ENCODE assay signal across 14 mouse cellular contexts in the genomic region with DNA sequence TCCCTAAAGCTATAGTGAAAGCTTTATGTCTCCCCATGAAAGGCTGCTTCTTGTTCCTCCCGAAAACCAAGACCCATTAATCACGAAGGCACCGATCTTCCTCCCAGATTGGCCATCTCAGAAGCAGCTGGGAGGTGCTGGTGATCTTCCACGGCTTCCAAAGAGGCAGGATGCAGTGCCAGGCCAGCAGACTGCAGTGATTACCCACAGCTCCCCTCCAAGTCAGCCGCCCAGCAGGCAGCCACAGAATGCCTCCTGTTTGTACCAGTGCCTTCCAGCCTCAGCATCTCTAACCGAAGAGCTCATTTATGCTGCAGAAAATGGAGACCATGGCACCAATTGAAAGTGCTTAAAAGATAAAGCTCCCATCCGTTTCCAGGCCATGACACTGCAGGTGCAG.
DNase-seq lines count a peak whose midpoint lies in the region; ATAC-seq and TF ChIP-seq lines count a peak whose summit lies in the region.
"Had no signal": no experiment of that assay in that cellular context is flagged by ENCODE, and none has a peak within 500 bp of the region (broad histone marks: within the 10 kb centered on the region; RNA-seq: fewer than 3 reads in every experiment).

No protein-coding gene starts in this region.

- 0 out of 2 replicates have a peak, but pooled peaks cover 6% of the 10 kb centered on the region for H3K4me1 ChIP-seq in lung, embryonic 14.5 days (ENCODE audit: insufficient read depth)
- no peaks in the 10 kb centered on the region; the same call in none of the 2 replicates for H3K4me1 ChIP-seq in midbrain, postnatal 0 days (ENCODE audit: insufficient read depth, low read length)
- H3K4me1 ChIP-seq: liver, embryonic 15.5 days had no signal

- H3K27me3 ChIP-seq in lung, embryonic 14.5 days (ENCODE audit: insufficient read depth, low read length) = no peaks in the 10 kb centered on the region
- H3K27me3 ChIP-seq in midbrain, postnatal 0 days (ENCODE audit: insufficient read depth, low read length) = no peaks in the 10 kb centered on the region
- H3K27me3 ChIP-seq: embryonic facial prominence, embryonic 15.5 days; liver, embryonic 15.5 days; neural tube, embryonic 12.5 days had no signal

- no peak overlapping the region for H3K4me2 ChIP-seq in lung, embryonic 14.5 days
- H3K4me2 ChIP-seq in midbrain, postnatal 0 days (ENCODE audit: low read depth, low read length, poor library complexity, severe bottlenecking) = no peak overlapping the region
- H3K4me2 ChIP-seq: liver, embryonic 15.5 days; neural tube, embryonic 12.5 days had no signal

- no peak overlapping the region for H3K27ac ChIP-seq in lung, embryonic 14.5 days (ENCODE audit: low read depth)
- peak overlapping the region; percentile 8 for H3K27ac ChIP-seq in midbrain, postnatal 0 days (ENCODE audit: low read depth, low read length)
- H3K27ac ChIP-seq: embryonic facial prominence, embryonic 15.5 days; liver, embryonic 15.5 days; neural tube, embryonic 12.5 days had no signal

- H3K9ac ChIP-seq in lung, embryonic 14.5 days = no peak overlapping the region
- no peak overlapping the region for H3K9ac ChIP-seq in midbrain, postnatal 0 days (replicated peaks; ENCODE audit: low read length, poor library complexity, severe bottlenecking)
- H3K9ac ChIP-seq: embryonic facial prominence, embryonic 15.5 days; liver, embryonic 15.5 days; neural tube, embryonic 12.5 days had no signal

- H3K9me3 ChIP-seq in lung, embryonic 14.5 days (ENCODE audit: low read depth, low read length) = no peaks in the 10 kb centered on the region
- H3K9me3 ChIP-seq in midbrain, postnatal 0 days (ENCODE audit: low read length) = no peaks in the 10 kb centered on the region
- H3K9me3 ChIP-seq: embryonic facial prominence, embryonic 15.5 days; liver, embryonic 15.5 days had no signal

- TF ChIP-seq CTCF in lung, embryonic 14.5 days (IDR thresholded peaks at IDR 0.05; ENCODE audit: low read depth) = no peak
- TF ChIP-seq CTCF in midbrain, postnatal 0 days (IDR thresholded peaks at IDR 0.05) = no peak

- no peak for DNase-seq in frontal cortex, adult 2 months (ENCODE audit: extremely low spot score in 1 of 2, low spot score in 1 of 2)
- peak; percentile 15 for DNase-seq in lung, embryonic 14.5 days
- DNase-seq in lung, postnatal 14 days = no peak
- DNase-seq in cerebellum, postnatal 36 days = peak; percentile 36 to 59
- DNase-seq in midbrain, postnatal 0 days (ENCODE audit: low spot score) = peak; percentile 75
- DNase-seq in gastrocnemius, postnatal 25 days = no peak
- no peak for DNase-seq in heart, adult 8-10 months (ENCODE audit: low spot score)
- DNase-seq: gastrocnemius, postnatal 10 days; kidney, adult 2 months had no signal

- H3K4me3 ChIP-seq in lung, embryonic 14.5 days (ENCODE audit: low read depth, low read length) = no peak overlapping the region
- H3K4me3 ChIP-seq in midbrain, postnatal 0 days (ENCODE audit: low read depth, low read length) = no peak overlapping the region
- H3K4me3 ChIP-seq: embryonic facial prominence, embryonic 15.5 days; liver, embryonic 15.5 days; neural tube, embryonic 12.5 days had no signal

- no peaks in the 10 kb centered on the region for H3K36me3 ChIP-seq in lung, embryonic 14.5 days (ENCODE audit: insufficient read depth)
- no peaks in the 10 kb centered on the region for H3K36me3 ChIP-seq in midbrain, postnatal 0 days (ENCODE audit: insufficient read depth, low read length)
- H3K36me3 ChIP-seq: embryonic facial prominence, embryonic 15.5 days; G1E; liver, embryonic 15.5 days; neural tube, embryonic 12.5 days had no signal

- WGBS in lung, embryonic 14.5 days = 42% methylated on average over 7 of the region's 7 CpGs
- WGBS in midbrain, postnatal 0 days = 40% methylated on average over 7 of the region's 7 CpGs

- peak; percentile 71 for ATAC-seq in frontal cortex, adult (ENCODE audit: low TSS enrichment)
- ATAC-seq in lung, embryonic 14.5 days (ENCODE audit: insufficient read depth) = no peak
- ATAC-seq in midbrain, postnatal 0 days (ENCODE audit: low FRiP score) = no peak

Comparison
In these comparisons a context has a peak if more than half of its experiments do, and no peak if none do; other contexts are left out.
1. DNase-seq: peak in lung, embryonic 14.5 days (single experiment), cerebellum, postnatal 36 days (2 of 2) and midbrain, postnatal 0 days (single experiment); none in frontal cortex, adult 2 months (0 of 2), lung, postnatal 14 days (single experiment), gastrocnemius, postnatal 25 days (single experiment) and heart, adult 8-10 months (single experiment).